In the genomic region with DNA sequence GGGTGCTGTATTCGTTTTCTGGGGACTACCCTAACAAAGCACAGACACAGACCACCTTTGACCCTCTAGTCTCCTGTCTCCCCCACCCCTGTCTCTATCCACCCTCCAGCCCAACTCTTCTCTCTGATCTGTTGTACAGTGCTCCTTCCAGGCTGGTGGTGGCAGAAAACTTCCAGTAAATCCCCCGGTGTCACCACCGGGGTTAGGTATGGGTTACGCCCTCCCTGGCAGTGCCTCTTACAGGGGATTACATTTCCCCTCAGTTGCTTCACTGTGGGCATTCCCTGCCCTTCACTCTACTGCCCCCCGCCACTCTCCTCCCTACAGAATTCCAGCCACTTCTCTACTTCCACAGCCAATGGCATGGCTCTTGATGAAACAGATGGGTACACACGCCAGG, we compare ENCODE assay signal across 17 mouse cellular contexts.
"Had no signal": no experiment of that assay in that cellular context is flagged by ENCODE, and none has a peak within 500 bp of the region (broad histone marks: within the 10 kb centered on the region; RNA-seq: fewer than 3 reads in every experiment).

No protein-coding gene starts in this region.

- H3K4me3 ChIP-seq: midbrain, embryonic 10.5 days; midbrain, embryonic 12.5 days; myocyte; neural tube, embryonic 13.5 days; neural tube, embryonic 15.5 days had no signal

- H3K36me3 ChIP-seq: midbrain, embryonic 10.5 days; midbrain, embryonic 12.5 days; neural tube, embryonic 13.5 days; neural tube, embryonic 15.5 days had no signal

- H3K27me3 ChIP-seq: neural tube, embryonic 13.5 days; neural tube, embryonic 15.5 days had no signal

- H3K9me3 ChIP-seq: neural tube, embryonic 13.5 days; neural tube, embryonic 15.5 days had no signal

- H3K27ac ChIP-seq: midbrain, embryonic 10.5 days; midbrain, embryonic 12.5 days; neural tube, embryonic 13.5 days; neural tube, embryonic 15.5 days had no signal

- DNase-seq: lung, embryonic 14.5 days; lung, postnatal 10 days; lung, postnatal 4 days; midbrain, embryonic 14.5 days; retina, postnatal 1 day; right cerebral cortex, adult 18-20 months; right cerebral cortex, postnatal 25 days; right cerebral cortex, postnatal 4 days; spleen, adult 18-20 months; thymus, adult 18-20 months; thymus, postnatal 14 days; thymus, postnatal 36 days had no signal
